Mouse (Mus musculus) heart, embryonic 16.5 days (tissue): ENCODE measurements around the gene Gm49383. TPM values are rescaled to one million over a fixed set of nuclear protein-coding genes. Genes with fewer than 3 reads are reported as not detected.
"Not testable (repeated sequence)": the region's sequence is repeated elsewhere in the genome, so short reads cannot be mapped to it uniquely, and the experiment has no call there.

Experiments
- ATAC-seq: fragments of 200-750 bp; cut with Nextera tagmentation; replicated peaks from 2 replicates; pipeline ENCODE4 v1.8.0; 2017; ENCODE audit warnings: moderate number of reproducible peaks; ENCODE audit not compliant: insufficient read depth, low FRiP score; ENCODE audit errors: extremely low read depth
- H3K27ac ChIP-seq: fragments of 300-500 bp; sonication (generic); 2 replicates; pipeline ENCODE4 v1.5.1; 2014; ENCODE audit warnings: mild to moderate bottlenecking, low read length, control low read depth, moderate library complexity
- H3K27me3 ChIP-seq: fragments of 300-500 bp; sonication (generic); 2 replicates; pipeline ENCODE4 v1.6.1; 2014; ENCODE audit warnings: low read length, mixed read lengths; ENCODE audit not compliant: control insufficient read depth, insufficient read depth
- H3K36me3 ChIP-seq: fragments of 300-500 bp; sonication (generic); 2 replicates; pipeline ENCODE4 v1.6.1; 2014; ENCODE audit not compliant: control insufficient read depth, insufficient read depth
- H3K4me1 ChIP-seq: fragments of 300-500 bp; sonication (generic); 2 replicates; pipeline ENCODE4 v1.6.1; 2014; ENCODE audit warnings: low read length, mixed read lengths; ENCODE audit not compliant: control insufficient read depth, insufficient read depth
- H3K4me2 ChIP-seq: fragments of 300-500 bp; sonication (generic); 2 replicates; pipeline ENCODE4 v1.6.1; 2014; ENCODE audit warnings: low read depth, mild to moderate bottlenecking, control low read depth, low read length
- H3K4me3 ChIP-seq: fragments of 300-500 bp; sonication (generic); 2 replicates; pipeline ENCODE4 v1.5.1; 2014; ENCODE audit warnings: mild to moderate bottlenecking, control low read depth, low read length
- H3K9ac ChIP-seq: fragments of 300-500 bp; sonication (generic); 2 replicates; pipeline ENCODE4 v1.6.1; 2014; ENCODE audit warnings: low read length, control low read depth
- H3K9me3 ChIP-seq: fragments of 300-500 bp; sonication (generic); replicated peaks from 2 replicates; pipeline ENCODE4 v1.6.1; 2016; ENCODE audit warnings: low read length; ENCODE audit not compliant: control insufficient read depth
- WGBS: fragments of 180-500 bp; shearing (Covaris S2); extraction: QIAGEN DNeasy Blood & Tissue Kit; methylation state at CpG from one replicate; pipeline ENCODE4 v1.1.7; 2014; 5-methylcytosine and 5-hydroxymethylcytosine counted together
- polyA plus RNA-seq: library from polyadenylated mRNA; unstranded; fragments of >200 nt; fragmentation: Nextera tagmentation; extraction: Ambion mirVana; gene quantifications from 2 replicates; pipeline ENCODE4 v1.2.1, GENCODE M21; 2015

Gm49383 gene
- polyA plus RNA-seq, 1 experiment from 2014 or later: 17.6 TPM

DNA sequence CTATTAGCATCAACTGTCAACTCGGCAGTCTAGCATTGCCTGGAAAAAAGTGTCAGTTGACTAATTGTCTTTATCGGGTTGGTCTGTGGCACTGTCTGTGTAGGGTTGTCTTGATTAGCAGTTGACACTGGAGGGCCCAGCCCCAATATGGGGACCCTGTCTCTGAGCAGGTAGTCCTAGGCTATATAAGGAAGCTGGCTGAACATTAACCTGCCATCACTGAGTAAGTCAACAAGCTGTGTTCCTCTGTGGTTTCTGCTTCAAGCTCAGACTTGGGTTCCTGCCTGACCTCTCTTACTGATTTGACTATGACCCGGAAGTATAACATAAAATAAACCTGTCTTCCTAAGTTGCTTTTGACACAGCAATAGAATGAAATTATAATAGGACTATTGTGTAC is 20.9 kb downstream of the Gm49383 start:
- no peak overlapping the region for H3K27ac ChIP-seq
- WGBS: 89% methylated on average over 3 of the region's 3 CpGs
- peaks cover 22% of the 10 kb centered on the region for H3K36me3 ChIP-seq
- H3K4me1 ChIP-seq: no peaks in the 10 kb centered on the region
- H3K27me3 ChIP-seq: no peaks in the 10 kb centered on the region
- H3K4me3 ChIP-seq: no peak overlapping the region
- no peak for ATAC-seq
- no peaks in the 10 kb centered on the region for H3K9me3 ChIP-seq
- H3K9ac ChIP-seq: no peak overlapping the region
- H3K4me2 ChIP-seq: no peak overlapping the region

DNA sequence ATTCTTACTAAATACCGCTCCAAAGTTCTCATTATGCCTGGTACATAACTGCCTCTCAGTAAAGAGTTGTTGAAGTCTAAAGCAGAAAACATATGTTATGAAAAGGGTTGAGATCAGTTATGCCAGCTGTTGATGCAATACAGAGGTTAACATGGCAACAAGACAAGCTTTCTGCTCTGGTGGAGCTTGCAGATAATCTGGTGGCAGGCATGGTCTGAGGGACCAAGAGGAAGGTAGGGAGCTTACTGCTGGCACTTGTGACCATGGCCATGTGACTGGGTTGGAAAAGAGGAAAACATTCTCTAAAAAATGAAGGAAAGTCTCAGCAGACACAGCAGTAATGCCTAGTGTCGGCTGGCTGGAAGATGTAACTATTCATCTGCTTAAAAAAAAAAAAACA is 25.6 kb downstream of the Gm49383 start:
- 89% methylated on average over 2 of the region's 2 CpGs for WGBS
- ATAC-seq: no peak
- peaks cover 19% of the 10 kb centered on the region for H3K36me3 ChIP-seq

DNA sequence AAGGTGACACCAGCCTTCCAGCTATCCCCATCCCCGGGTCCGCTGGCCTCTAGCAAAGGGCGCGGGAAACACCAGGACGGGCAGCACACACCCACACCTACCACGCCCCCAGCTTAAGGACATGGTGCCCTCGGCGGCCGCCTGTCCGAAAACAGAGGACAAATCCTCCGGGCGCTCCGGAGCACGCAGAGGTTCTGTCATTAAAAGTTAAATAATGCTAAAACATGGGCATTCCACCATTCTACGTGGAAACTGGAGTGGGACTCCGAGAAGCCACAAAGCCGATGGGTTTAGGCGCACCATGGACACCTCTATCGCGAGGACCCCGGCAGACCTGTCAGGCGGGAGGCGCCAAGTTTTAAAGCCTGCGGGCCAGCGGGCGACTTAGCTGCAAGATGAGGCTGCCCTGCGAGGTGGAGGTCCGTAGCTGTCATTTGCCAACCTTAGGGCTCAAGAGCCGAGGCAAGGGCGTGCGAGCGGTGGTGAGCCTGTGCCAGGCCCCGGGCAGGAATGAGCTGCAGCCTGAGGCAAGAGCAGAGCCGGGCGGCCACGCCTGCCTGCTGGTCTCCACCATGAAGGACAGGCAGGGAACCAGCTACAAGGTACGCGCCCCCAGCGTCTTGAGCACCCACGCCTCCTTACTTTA is 28.3 kb downstream of the Gm49383 start, which contains the start of gene Lrr1:
Gene Lrr1, plus strand, starts transcription at position 354 of the 646 bp plus-strand sequence.
- Histone ChIP-seq H3K4me2 (peak within 1 kb of the TSS; percentile 72), H3K4me1 (peaks cover 14% of the 10 kb centered on the region), H3K36me3 (peaks cover 8% of the 10 kb centered on the region), H3K4me3 (peak within 1 kb of the TSS; percentile 62), H3K27ac (peak within 1 kb of the TSS; percentile 62), H3K9me3 (no peaks in the 10 kb centered on the region), H3K9ac (peak within 1 kb of the TSS; percentile 73), H3K27me3 (no peaks in the 10 kb centered on the region)
- peak; percentile 90 for ATAC-seq
- WGBS: under 1% methylated on average over 40 of the region's 40 CpGs

More for the DNA sequence above, 25.6 kb downstream of the Gm49383 start:
- Histone ChIP-seq H3K4me2 (no peak overlapping the region), H3K4me1 (peaks cover 14% of the 10 kb centered on the region), H3K27me3 (no peaks in the 10 kb centered on the region), H3K27ac (no peak overlapping the region), H3K9ac (no peak overlapping the region), H3K9me3 (no peaks in the 10 kb centered on the region), H3K4me3 (no peak overlapping the region)

DNA sequence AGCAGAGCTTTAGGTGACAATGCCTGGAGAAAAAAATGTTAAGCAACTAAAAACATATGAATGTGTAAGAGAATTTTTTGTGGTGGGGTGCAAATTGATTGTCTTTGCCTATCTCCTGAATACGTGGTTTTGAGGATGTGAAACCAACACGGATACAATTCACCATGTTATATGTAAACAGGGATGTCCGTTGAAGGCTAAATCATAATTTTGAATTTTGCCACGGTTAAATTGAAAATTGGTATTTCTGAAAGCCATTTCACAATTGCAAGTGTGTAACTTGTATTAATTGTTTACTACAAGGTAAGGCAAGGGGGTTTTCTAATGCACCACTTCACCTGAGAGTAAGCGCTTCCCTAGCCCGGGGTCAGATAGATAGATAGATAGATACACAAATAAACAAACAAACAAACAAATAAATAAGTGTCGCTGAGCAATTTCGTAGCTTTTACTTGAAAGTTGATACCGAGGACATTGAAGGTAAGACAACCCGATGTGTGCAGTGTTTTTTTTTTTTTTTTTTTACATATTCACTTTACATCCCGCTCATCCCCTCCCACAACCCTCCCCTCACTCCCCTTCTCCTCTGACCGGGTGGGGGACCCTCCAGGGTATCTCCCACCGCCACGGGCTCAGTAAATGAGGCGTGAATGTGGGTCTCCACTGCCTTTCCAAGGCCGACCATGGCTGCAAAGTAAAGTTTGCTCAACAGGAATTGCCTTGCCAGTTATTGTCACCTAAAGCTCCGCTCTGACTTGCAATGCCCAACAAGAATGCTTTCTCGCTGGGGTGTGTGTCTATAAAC is 29.0 kb downstream of the Gm49383 start:
- H3K27me3 ChIP-seq: no peaks in the 10 kb centered on the region
- peak; percentile 33 for ATAC-seq
- H3K9ac ChIP-seq: peak overlapping the region; percentile 73
- peaks cover 14% of the 10 kb centered on the region for H3K4me1 ChIP-seq
- H3K4me3 ChIP-seq: peak overlapping the region; percentile 62
- H3K9me3 ChIP-seq: no peaks in the 10 kb centered on the region
- peak overlapping the region; percentile 72 for H3K4me2 ChIP-seq
- H3K27ac ChIP-seq: peak overlapping the region; percentile 62
- 8% methylated on average over 18 of the region's 18 CpGs for WGBS
- H3K36me3 ChIP-seq: 0 out of 2 replicates have a peak, but pooled peaks cover 4% of the 10 kb centered on the region

DNA sequence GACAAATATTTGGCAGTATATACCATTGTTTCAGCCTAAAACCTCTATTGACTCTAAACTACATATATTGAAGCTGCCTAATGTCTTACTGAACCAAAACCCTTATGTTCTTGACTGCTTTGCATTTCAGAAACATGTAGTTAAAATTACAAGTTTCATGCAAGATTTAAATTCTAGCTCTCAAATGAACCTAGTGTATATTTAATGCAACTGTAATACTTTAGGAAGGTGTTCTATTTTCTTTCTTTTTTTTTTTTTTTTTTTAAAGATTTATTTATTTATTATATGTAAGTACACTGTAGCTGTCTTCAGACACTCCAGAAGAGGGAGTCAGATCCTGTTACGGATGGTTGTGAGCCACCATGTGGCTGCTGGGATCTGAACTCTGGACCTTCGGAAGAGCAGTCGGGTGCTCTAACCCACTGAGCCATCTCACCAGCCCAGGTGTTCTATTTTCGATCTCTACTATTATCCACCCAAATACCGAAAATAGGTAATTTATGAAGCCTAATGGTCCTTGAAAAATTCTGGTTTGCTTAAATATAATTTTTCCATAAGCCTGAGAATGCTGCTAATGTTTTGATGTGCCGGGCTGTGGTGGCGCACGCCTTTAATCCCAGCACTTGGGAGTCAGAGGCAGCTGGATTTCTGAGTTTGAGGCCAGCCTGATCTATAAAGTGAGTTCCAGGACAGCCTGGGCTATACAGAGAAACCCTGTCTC is 29.9 kb downstream of the Gm49383 start:
- not testable (repeated sequence) for H3K4me2 ChIP-seq, H3K27ac ChIP-seq, H3K9ac ChIP-seq, H3K4me3 ChIP-seq, H3K27me3 ChIP-seq, H3K9me3 ChIP-seq, ATAC-seq, H3K36me3 ChIP-seq
- H3K4me1 ChIP-seq: peaks cover 14% of the 10 kb centered on the region
- 73% methylated on average over 8 of the region's 8 CpGs for WGBS

DNA sequence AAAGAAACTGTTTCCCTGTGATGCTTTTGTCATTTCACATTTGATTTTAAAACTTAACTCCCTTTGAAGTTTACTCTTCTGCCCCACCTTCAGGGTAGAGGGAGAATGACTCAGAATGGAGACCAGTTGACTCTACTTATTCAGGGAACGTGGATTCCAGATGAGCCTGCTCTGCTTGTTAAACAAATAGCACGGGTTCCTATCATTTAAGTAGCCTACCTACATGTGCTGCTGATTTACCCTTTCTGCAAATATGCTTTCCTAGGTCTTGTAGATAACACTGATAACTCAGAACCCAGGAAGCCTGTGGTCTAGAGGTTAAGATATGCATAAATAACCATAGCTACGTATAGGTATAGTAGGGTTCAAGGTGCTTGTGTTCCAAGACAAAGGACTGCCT is 32.0 kb downstream of the Gm49383 start:
- ATAC-seq: no peak
- H3K4me3 ChIP-seq: no peak overlapping the region
- no peaks in the 10 kb centered on the region for H3K27me3 ChIP-seq
- no peaks in the 10 kb centered on the region for H3K9me3 ChIP-seq
- H3K27ac ChIP-seq: no peak overlapping the region
- no peaks in the 10 kb centered on the region for H3K36me3 ChIP-seq
- H3K9ac ChIP-seq: no peak overlapping the region
- H3K4me1 ChIP-seq: peaks cover 12% of the 10 kb centered on the region
- H3K4me2 ChIP-seq: no peak overlapping the region
- 55% methylated on average over 3 of the region's 3 CpGs for WGBS

DNA sequence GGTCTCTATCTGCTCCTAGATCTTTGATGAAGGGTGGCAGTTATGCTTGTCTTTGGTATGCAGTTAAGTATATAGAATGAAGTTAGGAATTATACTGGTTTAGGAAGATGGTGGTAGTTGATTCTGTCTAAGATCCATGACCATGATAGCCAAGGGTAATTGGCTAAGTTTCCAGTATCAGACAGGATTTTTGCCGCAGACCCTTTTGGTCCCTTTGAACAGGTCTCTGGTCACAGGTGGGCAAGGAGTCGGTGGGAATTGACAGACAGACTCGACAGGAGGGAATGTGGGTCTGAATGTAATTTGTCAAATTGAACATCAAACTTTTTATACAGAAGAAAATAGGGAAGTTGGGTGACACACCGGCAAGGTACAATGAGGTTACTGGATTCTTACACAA is 33.3 kb downstream of the Gm49383 start:
- H3K27me3 ChIP-seq, H3K36me3 ChIP-seq, H3K4me2 ChIP-seq, H3K27ac ChIP-seq, ATAC-seq, H3K4me3 ChIP-seq, H3K9me3 ChIP-seq, H3K9ac ChIP-seq, H3K4me1 ChIP-seq: not testable (repeated sequence)
- WGBS: 81% methylated on average over 4 of the region's 4 CpGs

DNA sequence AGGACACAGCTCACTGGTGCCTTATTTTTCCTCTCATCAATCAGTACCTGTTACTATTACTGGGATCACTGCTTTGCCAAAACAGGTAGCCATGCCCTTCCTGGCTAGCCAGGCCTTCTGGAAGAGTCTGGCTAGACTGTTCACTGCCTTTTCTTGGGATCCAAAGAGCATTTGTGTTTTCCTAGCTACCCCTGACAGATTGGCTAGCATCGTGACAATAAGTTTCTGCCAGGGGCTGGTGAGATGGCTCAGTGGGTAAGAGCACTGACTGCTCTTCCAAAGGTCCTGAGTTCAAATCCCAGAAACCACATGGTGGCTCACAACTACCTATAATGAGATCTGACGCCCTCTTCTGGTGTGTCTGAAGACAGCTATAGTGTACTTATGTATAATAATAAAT is 36.2 kb downstream of the Gm49383 start:
- H3K27me3 ChIP-seq, H3K4me3 ChIP-seq, H3K4me2 ChIP-seq, H3K9ac ChIP-seq, ATAC-seq, H3K27ac ChIP-seq, H3K9me3 ChIP-seq, H3K4me1 ChIP-seq: not testable (repeated sequence)
- H3K36me3 ChIP-seq: peaks cover 16% of the 10 kb centered on the region
- 90% methylated on average over 2 of the region's 2 CpGs for WGBS

DNA sequence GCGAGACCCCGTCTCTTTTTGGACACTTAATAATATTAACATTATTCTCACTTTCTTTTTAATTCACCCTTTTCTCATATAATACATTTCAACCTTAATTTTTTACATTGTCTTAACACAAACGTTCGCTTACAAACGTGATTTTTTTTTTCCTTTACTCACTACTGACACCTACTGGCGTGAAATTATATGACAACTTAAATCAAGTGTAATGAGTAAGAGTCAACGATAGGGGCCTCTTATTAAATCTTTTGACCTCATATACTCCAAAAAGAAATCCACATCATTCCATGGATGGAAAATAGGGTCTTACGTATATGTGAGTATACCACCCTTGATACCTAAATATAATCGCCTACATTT is 37.3 kb downstream of the Gm49383 start:
- peak overlapping the region; percentile 35 for H3K4me3 ChIP-seq
- H3K36me3 ChIP-seq: peaks cover 16% of the 10 kb centered on the region
- H3K4me1 ChIP-seq: peaks cover 7% of the 10 kb centered on the region
- H3K27ac ChIP-seq: peak overlapping the region; percentile 37; the same call in 1 of the 2 replicates
- H3K9me3 ChIP-seq: no peaks in the 10 kb centered on the region
- ATAC-seq: no peak
- H3K27me3 ChIP-seq: no peaks in the 10 kb centered on the region
- WGBS: 4% methylated on average over 9 of the region's 9 CpGs
- H3K9ac ChIP-seq: no peak overlapping the region
- H3K4me2 ChIP-seq: peak overlapping the region; percentile 39; the same call in 1 of the 2 replicates
